Mouse (Mus musculus): ENCODE data around the gene Igsf21. TPM values are rescaled to one million over a fixed set of nuclear protein-coding genes. Genes with fewer than 3 reads are reported as not detected.

The Igsf21 gene
- polyA plus RNA-seq, 1 experiment from 2014 or later: 0.07 TPM

GRCm38 (mm10) chr4:140101106-140101505, 145.5 kb downstream of the Igsf21 start:
- peaks cover 16% of the 10 kb centered on the region for H3K27me3 ChIP-seq (ENCODE audit: control insufficient read depth, insufficient read depth, low read length)
- WGBS: 78% methylated on average over 5 of the region's 5 CpGs

GRCm38 (mm10) chr4:140100141-140100540, 146.4 kb downstream of the Igsf21 start:
- Histone ChIP-seq H3K27me3 (ENCODE audit: control insufficient read depth, insufficient read depth, low read length) (peaks cover 16% of the 10 kb centered on the region), H3K4me1 (ENCODE audit: control insufficient read depth, insufficient read depth, low read length) (no peaks in the 10 kb centered on the region), H3K4me2 (ENCODE audit: low read depth, severe bottlenecking) (no peak overlapping the region), H3K27ac (replicated peaks; ENCODE audit: low read depth, low read length) (no peak overlapping the region), H3K4me3 (ENCODE audit: low read depth, low read length) (no peak overlapping the region), H3K9ac (ENCODE audit: low read length) (no peak overlapping the region), H3K36me3 (ENCODE audit: control insufficient read depth, insufficient read depth, low read length) (no peaks in the 10 kb centered on the region), H3K9me3 (ENCODE audit: control insufficient read depth, low read length) (no peaks in the 10 kb centered on the region)
- 72% methylated on average over 1 of the region's 1 CpGs for WGBS
- DNase-seq (ENCODE audit: low spot score) (no peak), ATAC-seq (ENCODE audit: insufficient number of reproducible peaks, low FRiP score, low TSS enrichment, low read depth) (no peak)

More at GRCm38 (mm10) chr4:140101106-140101505, 145.5 kb downstream of the Igsf21 start:
- Histone ChIP-seq H3K4me1 (ENCODE audit: control insufficient read depth, insufficient read depth, low read length) (no peaks in the 10 kb centered on the region), H3K4me2 (ENCODE audit: low read depth, severe bottlenecking) (no peak overlapping the region), H3K36me3 (ENCODE audit: control insufficient read depth, insufficient read depth, low read length) (no peaks in the 10 kb centered on the region), H3K9me3 (ENCODE audit: control insufficient read depth, low read length) (no peaks in the 10 kb centered on the region), H3K4me3 (ENCODE audit: low read depth, low read length) (no peak overlapping the region), H3K9ac (ENCODE audit: low read length) (no peak overlapping the region), H3K27ac (replicated peaks; ENCODE audit: low read depth, low read length) (no peak overlapping the region)
- peak; percentile 47 for DNase-seq (ENCODE audit: low spot score)
- no peak for ATAC-seq (ENCODE audit: insufficient number of reproducible peaks, low FRiP score, low TSS enrichment, low read depth)

- DNase-seq (ENCODE audit: low spot score) (no peak), ATAC-seq (ENCODE audit: insufficient number of reproducible peaks, low FRiP score, low TSS enrichment, low read depth) (no peak)
- Histone ChIP-seq H3K27me3 (ENCODE audit: control insufficient read depth, insufficient read depth, low read length) (no peaks in the 10 kb centered on the region), H3K27ac (replicated peaks; ENCODE audit: low read depth, low read length) (no peak overlapping the region), H3K36me3 (ENCODE audit: control insufficient read depth, insufficient read depth, low read length) (no peaks in the 10 kb centered on the region), H3K4me1 (ENCODE audit: control insufficient read depth, insufficient read depth, low read length) (no peaks in the 10 kb centered on the region), H3K9ac (ENCODE audit: low read length) (no peak overlapping the region), H3K4me3 (ENCODE audit: low read depth, low read length) (no peak overlapping the region), H3K9me3 (ENCODE audit: control insufficient read depth, low read length) (no peaks in the 10 kb centered on the region), H3K4me2 (ENCODE audit: low read depth, severe bottlenecking) (no peak overlapping the region)
- WGBS: 43% methylated on average over 2 of the region's 2 CpGs
These were observed 150.3 kb downstream of the Igsf21 start for GRCm38 (mm10) chr4:140096283-140096682.

- Histone ChIP-seq H3K4me1 (ENCODE audit: control insufficient read depth, insufficient read depth, low read length) (no peaks in the 10 kb centered on the region), H3K36me3 (ENCODE audit: control insufficient read depth, insufficient read depth, low read length) (no peaks in the 10 kb centered on the region), H3K27ac (replicated peaks; ENCODE audit: low read depth, low read length) (no peak overlapping the region), H3K9me3 (ENCODE audit: control insufficient read depth, low read length) (no peaks in the 10 kb centered on the region), H3K4me3 (ENCODE audit: low read depth, low read length) (no peak overlapping the region), H3K4me2 (ENCODE audit: low read depth, severe bottlenecking) (no peak overlapping the region), H3K9ac (ENCODE audit: low read length) (no peak overlapping the region), H3K27me3 (ENCODE audit: control insufficient read depth, insufficient read depth, low read length) (no peaks in the 10 kb centered on the region)
- DNase-seq (ENCODE audit: low spot score): no peak
- 77% methylated on average over 2 of the region's 2 CpGs for WGBS
- no peak for ATAC-seq (ENCODE audit: insufficient number of reproducible peaks, low FRiP score, low TSS enrichment, low read depth)
These were observed 151.7 kb downstream of the Igsf21 start for GRCm38 (mm10) chr4:140094835-140095234.

GRCm38 (mm10) chr4:140092367-140092766, 154.2 kb downstream of the Igsf21 start:
- WGBS: 73% methylated on average over 11 of the region's 11 CpGs

GRCm38 (mm10) chr4:140091693-140092092, 154.9 kb downstream of the Igsf21 start:
- Histone ChIP-seq H3K9me3 (ENCODE audit: control insufficient read depth, low read length) (no peaks in the 10 kb centered on the region), H3K4me1 (ENCODE audit: control insufficient read depth, insufficient read depth, low read length) (no peaks in the 10 kb centered on the region), H3K36me3 (ENCODE audit: control insufficient read depth, insufficient read depth, low read length) (no peaks in the 10 kb centered on the region), H3K4me3 (ENCODE audit: low read depth, low read length) (no peak overlapping the region), H3K27ac (replicated peaks; ENCODE audit: low read depth, low read length) (no peak overlapping the region), H3K27me3 (ENCODE audit: control insufficient read depth, insufficient read depth, low read length) (no peaks in the 10 kb centered on the region), H3K9ac (ENCODE audit: low read length) (no peak overlapping the region), H3K4me2 (ENCODE audit: low read depth, severe bottlenecking) (no peak overlapping the region)
- ATAC-seq (ENCODE audit: insufficient number of reproducible peaks, low FRiP score, low TSS enrichment, low read depth) (no peak), DNase-seq (ENCODE audit: low spot score) (no peak)
- 61% methylated on average over 3 of the region's 3 CpGs for WGBS

More at GRCm38 (mm10) chr4:140092367-140092766, 154.2 kb downstream of the Igsf21 start:
- Histone ChIP-seq H3K4me3 (ENCODE audit: low read depth, low read length) (no peak overlapping the region), H3K27ac (replicated peaks; ENCODE audit: low read depth, low read length) (no peak overlapping the region), H3K4me1 (ENCODE audit: control insufficient read depth, insufficient read depth, low read length) (no peaks in the 10 kb centered on the region), H3K36me3 (ENCODE audit: control insufficient read depth, insufficient read depth, low read length) (no peaks in the 10 kb centered on the region), H3K9ac (ENCODE audit: low read length) (no peak overlapping the region), H3K9me3 (ENCODE audit: control insufficient read depth, low read length) (no peaks in the 10 kb centered on the region), H3K4me2 (ENCODE audit: low read depth, severe bottlenecking) (no peak overlapping the region), H3K27me3 (ENCODE audit: control insufficient read depth, insufficient read depth, low read length) (no peaks in the 10 kb centered on the region)
- no peak for ATAC-seq (ENCODE audit: insufficient number of reproducible peaks, low FRiP score, low TSS enrichment, low read depth)
- no peak for DNase-seq (ENCODE audit: low spot score)

GRCm38 (mm10) chr4:140089676-140090075, 156.9 kb downstream of the Igsf21 start:
- Histone ChIP-seq H3K4me3 (ENCODE audit: low read depth, low read length) (no peak overlapping the region), H3K9ac (ENCODE audit: low read length) (no peak overlapping the region), H3K27me3 (ENCODE audit: control insufficient read depth, insufficient read depth, low read length) (no peaks in the 10 kb centered on the region), H3K4me2 (ENCODE audit: low read depth, severe bottlenecking) (no peak overlapping the region), H3K4me1 (ENCODE audit: control insufficient read depth, insufficient read depth, low read length) (no peaks in the 10 kb centered on the region), H3K9me3 (ENCODE audit: control insufficient read depth, low read length) (no peaks in the 10 kb centered on the region), H3K36me3 (ENCODE audit: control insufficient read depth, insufficient read depth, low read length) (no peaks in the 10 kb centered on the region), H3K27ac (replicated peaks; ENCODE audit: low read depth, low read length) (no peak overlapping the region)
- no peak for ATAC-seq (ENCODE audit: insufficient number of reproducible peaks, low FRiP score, low TSS enrichment, low read depth)
- WGBS: 96% methylated on average over 4 of the region's 4 CpGs
- no peak for DNase-seq (ENCODE audit: low spot score)

GRCm38 (mm10) chr4:140088711-140089440, 157.7 kb downstream of the Igsf21 start:
- H3K27ac ChIP-seq (replicated peaks; ENCODE audit: low read depth, low read length): no peak overlapping the region
- no peaks in the 10 kb centered on the region for H3K9me3 ChIP-seq (ENCODE audit: control insufficient read depth, low read length)
- DNase-seq (ENCODE audit: low spot score): no peak
- 80% methylated on average over 12 of the region's 12 CpGs for WGBS
- no peak overlapping the region for H3K9ac ChIP-seq (ENCODE audit: low read length)
- no peak for ATAC-seq (ENCODE audit: insufficient number of reproducible peaks, low FRiP score, low TSS enrichment, low read depth)
- no peaks in the 10 kb centered on the region for H3K36me3 ChIP-seq (ENCODE audit: control insufficient read depth, insufficient read depth, low read length)
- no peak overlapping the region for H3K4me3 ChIP-seq (ENCODE audit: low read depth, low read length)
- H3K4me2 ChIP-seq (ENCODE audit: low read depth, severe bottlenecking): no peak overlapping the region
- no peaks in the 10 kb centered on the region for H3K27me3 ChIP-seq (ENCODE audit: control insufficient read depth, insufficient read depth, low read length)
- no peaks in the 10 kb centered on the region for H3K4me1 ChIP-seq (ENCODE audit: control insufficient read depth, insufficient read depth, low read length)

GRCm38 (mm10) chr4:140086192-140086591, 160.4 kb downstream of the Igsf21 start:
- Histone ChIP-seq H3K4me2 (ENCODE audit: low read depth, severe bottlenecking) (no peak overlapping the region), H3K9me3 (ENCODE audit: control insufficient read depth, low read length) (no peaks in the 10 kb centered on the region), H3K4me1 (ENCODE audit: control insufficient read depth, insufficient read depth, low read length) (no peaks in the 10 kb centered on the region), H3K9ac (ENCODE audit: low read length) (no peak overlapping the region), H3K4me3 (ENCODE audit: low read depth, low read length) (no peak overlapping the region), H3K36me3 (ENCODE audit: control insufficient read depth, insufficient read depth, low read length) (no peaks in the 10 kb centered on the region), H3K27me3 (ENCODE audit: control insufficient read depth, insufficient read depth, low read length) (no peaks in the 10 kb centered on the region), H3K27ac (replicated peaks; ENCODE audit: low read depth, low read length) (no peak overlapping the region)
- 61% methylated on average over 7 of the region's 7 CpGs for WGBS
- DNase-seq (ENCODE audit: low spot score) (no peak), ATAC-seq (ENCODE audit: insufficient number of reproducible peaks, low FRiP score, low TSS enrichment, low read depth) (no peak)

Measured in limb, embryonic 11.5 days (tissue).